Mouse (Mus musculus): ENCODE results near the gene Sms. TPM values are rescaled to one million over a fixed set of nuclear protein-coding genes. Genes with fewer than 3 reads are reported as not detected.

Gene Sms
- polyA plus RNA-seq (2015; fragmentation: Nextera tagmentation; extraction: Ambion mirVana): 17.9 and 18.3 TPM in 2 replicates

DNA sequence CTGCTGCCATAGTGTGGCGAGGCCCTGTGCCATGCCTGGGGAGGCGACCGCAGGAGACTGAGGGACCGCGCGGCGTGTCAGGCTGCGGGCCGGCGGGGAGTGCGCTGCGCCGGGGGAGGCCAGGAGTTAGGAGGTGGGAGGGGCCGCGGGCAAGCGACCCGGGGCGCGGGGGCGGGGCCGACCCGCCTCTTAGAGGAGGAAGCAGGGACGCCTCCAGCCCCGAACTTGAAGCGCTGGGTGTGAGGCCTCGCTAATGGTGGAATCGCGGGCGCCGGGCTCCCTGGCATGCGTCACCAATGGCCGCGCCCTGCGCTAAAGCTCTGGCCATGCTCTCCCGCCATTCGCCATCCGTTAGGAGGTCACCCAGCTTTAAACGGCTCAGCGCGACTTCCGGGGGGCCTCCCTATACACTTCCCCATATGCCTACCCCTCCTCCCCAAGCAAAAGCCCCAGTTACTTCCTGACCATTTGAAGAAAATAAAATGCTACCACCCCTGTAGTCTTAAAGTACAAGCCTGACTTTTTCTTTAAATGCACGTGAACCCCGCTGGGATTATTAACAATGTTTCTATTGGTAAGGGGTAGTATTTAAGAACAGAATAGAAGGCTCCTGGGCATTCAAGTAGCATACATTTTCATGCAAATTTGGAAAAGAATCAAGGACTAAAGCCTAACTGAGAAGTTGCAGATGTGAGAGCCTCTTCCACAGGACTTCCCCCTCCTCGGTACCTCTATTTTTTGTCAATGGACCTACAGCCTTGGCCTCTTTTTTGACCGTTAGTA, at the start of gene Sms:
Sms (minus strand) TSS at position 344 of the 783 bp plus-strand sequence.
- DNase-seq (peak; percentile 77), ATAC-seq (peak; percentile 82)
- TF ChIP-seq EP300 (IDR thresholded peaks at IDR 0.05; ENCODE audit: low read depth) (no peak), CTCF (IDR thresholded peaks at IDR 0.05; ENCODE audit: low read depth) (no peak)
- 10% methylated on average over 26 of the region's 45 CpGs for WGBS (ENCODE audit: insufficient replicate concordance)
- H3K4me3 ChIP-seq (ENCODE audit: low read depth, low read length): peak within 1 kb of the TSS; percentile 61
- H3K27me3 ChIP-seq (ENCODE audit: insufficient read depth, low read length): no peaks in the 10 kb centered on the region
- peak within 1 kb of the TSS; percentile 81 for H3K4me2 ChIP-seq (ENCODE audit: low read depth, low read length)
- H3K9me3 ChIP-seq (ENCODE audit: low read length): no peaks in the 10 kb centered on the region
- H3K36me3 ChIP-seq (replicated peaks; ENCODE audit: insufficient read depth, low read length): no peaks in the 10 kb centered on the region
- peak within 1 kb of the TSS; percentile 48; the same call in 1 of the 2 replicates for H3K27ac ChIP-seq (ENCODE audit: low read depth)
- no peaks in the 10 kb centered on the region for H3K4me1 ChIP-seq (ENCODE audit: insufficient read depth)
- peak within 1 kb of the TSS; percentile 67 for H3K9ac ChIP-seq (replicated peaks)

DNA sequence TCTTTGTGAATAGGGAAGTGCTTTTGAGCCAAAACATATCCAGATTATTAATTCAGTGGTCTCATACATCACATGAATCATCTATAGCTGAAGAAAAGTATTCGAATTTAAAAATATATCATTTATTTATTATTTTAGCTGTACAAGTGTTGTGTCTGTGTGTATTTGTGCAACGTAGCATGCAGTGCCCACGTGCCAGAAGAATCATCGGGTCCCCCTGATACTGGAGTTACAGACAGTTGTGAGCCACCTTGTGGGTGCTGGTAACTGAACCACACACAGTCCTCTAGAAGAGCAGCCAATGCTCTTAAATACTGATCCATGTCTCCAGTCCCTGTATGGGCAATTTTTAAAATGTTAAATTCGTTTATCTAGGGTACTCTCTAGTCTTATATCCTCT, 14.3 kb upstream of the Sms start:
- Histone ChIP-seq H3K4me3 (ENCODE audit: low read depth, low read length) (no peak overlapping the region), H3K27ac (ENCODE audit: low read depth) (no peak overlapping the region), H3K27me3 (ENCODE audit: insufficient read depth, low read length) (no peaks in the 10 kb centered on the region), H3K9ac (replicated peaks) (no peak overlapping the region), H3K36me3 (replicated peaks; ENCODE audit: insufficient read depth, low read length) (no peaks in the 10 kb centered on the region), H3K4me1 (ENCODE audit: insufficient read depth) (no peaks in the 10 kb centered on the region), H3K9me3 (ENCODE audit: low read length) (no peaks in the 10 kb centered on the region), H3K4me2 (ENCODE audit: low read depth, low read length) (no peak overlapping the region)
- no peak for TF ChIP-seq EP300 (IDR thresholded peaks at IDR 0.05; ENCODE audit: low read depth)
- TF ChIP-seq CTCF (IDR thresholded peaks at IDR 0.05; ENCODE audit: low read depth): no peak
- DNase-seq (no peak), ATAC-seq (no peak)
- WGBS (ENCODE audit: insufficient replicate concordance): 55% methylated on average over 5 of the region's 5 CpGs

DNA sequence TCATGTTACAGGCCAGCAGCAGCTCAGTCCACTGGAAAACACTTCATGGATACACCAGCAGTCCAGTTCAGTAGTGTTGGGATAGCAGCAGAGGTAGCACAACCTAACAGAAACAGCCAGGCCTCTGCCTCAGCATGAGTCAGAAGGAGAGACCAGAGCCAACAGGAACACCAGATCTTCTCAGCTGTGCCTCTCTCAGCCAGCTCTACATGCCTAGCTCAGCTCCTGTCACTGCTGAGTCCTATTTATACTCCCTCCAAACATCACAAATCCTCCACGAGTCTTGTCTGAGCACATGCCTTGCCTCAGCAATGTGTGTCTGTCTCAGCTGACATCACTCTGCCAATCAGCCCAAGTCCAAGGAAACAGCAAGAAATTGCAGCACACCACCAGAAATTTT, 12.4 kb upstream of the Sms start:
- no peak for TF ChIP-seq CTCF (IDR thresholded peaks at IDR 0.05; ENCODE audit: low read depth)
- TF ChIP-seq EP300 (IDR thresholded peaks at IDR 0.05; ENCODE audit: low read depth): no peak
- 93% methylated on average over 1 of the region's 1 CpGs for WGBS (ENCODE audit: insufficient replicate concordance)

DNA sequence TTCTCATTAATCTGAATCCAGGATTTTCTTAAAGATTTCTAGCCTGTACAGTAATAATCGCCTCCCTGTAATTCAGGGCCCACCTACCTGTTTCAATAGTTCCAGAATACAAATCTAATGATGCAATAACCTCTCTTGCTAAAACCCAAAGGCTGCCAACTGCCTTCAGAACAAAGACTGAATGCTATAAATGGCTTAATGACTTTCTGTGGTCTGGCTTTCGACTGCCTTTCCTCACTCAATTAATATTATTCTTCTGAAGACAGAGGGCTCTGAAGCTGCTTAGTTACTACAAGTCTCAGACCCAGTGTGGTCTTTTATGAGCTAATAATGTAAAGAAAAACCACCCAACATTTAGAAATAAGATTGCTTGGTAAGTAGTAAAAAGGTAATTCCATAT, 9.8 kb upstream of the Sms start:
- Histone ChIP-seq H3K27me3 (ENCODE audit: insufficient read depth, low read length) (no peaks in the 10 kb centered on the region), H3K4me3 (ENCODE audit: low read depth, low read length) (no peak overlapping the region), H3K9me3 (ENCODE audit: low read length) (no peaks in the 10 kb centered on the region), H3K4me1 (ENCODE audit: insufficient read depth) (no peaks in the 10 kb centered on the region), H3K9ac (replicated peaks) (no peak overlapping the region), H3K4me2 (ENCODE audit: low read depth, low read length) (no peak overlapping the region), H3K27ac (ENCODE audit: low read depth) (no peak overlapping the region), H3K36me3 (replicated peaks; ENCODE audit: insufficient read depth, low read length) (no peaks in the 10 kb centered on the region)
- TF ChIP-seq EP300 (IDR thresholded peaks at IDR 0.05; ENCODE audit: low read depth) (no peak), CTCF (IDR thresholded peaks at IDR 0.05; ENCODE audit: low read depth) (no peak)
- ATAC-seq (no peak), DNase-seq (no peak)
- 57% methylated on average over 2 of the region's 2 CpGs for WGBS (ENCODE audit: insufficient replicate concordance)

More for the DNA sequence above, 12.4 kb upstream of the Sms start:
- H3K4me3 ChIP-seq (ENCODE audit: low read depth, low read length): no peak overlapping the region
- no peak overlapping the region for H3K4me2 ChIP-seq (ENCODE audit: low read depth, low read length)
- H3K9me3 ChIP-seq (ENCODE audit: low read length): no peaks in the 10 kb centered on the region
- H3K27ac ChIP-seq (ENCODE audit: low read depth): no peak overlapping the region
- no peak overlapping the region for H3K9ac ChIP-seq (replicated peaks)
- ATAC-seq (no peak), DNase-seq (no peak)
- H3K27me3 ChIP-seq (ENCODE audit: insufficient read depth, low read length): no peaks in the 10 kb centered on the region
- H3K36me3 ChIP-seq (replicated peaks; ENCODE audit: insufficient read depth, low read length): no peaks in the 10 kb centered on the region
- H3K4me1 ChIP-seq (ENCODE audit: insufficient read depth): no peaks in the 10 kb centered on the region

DNA sequence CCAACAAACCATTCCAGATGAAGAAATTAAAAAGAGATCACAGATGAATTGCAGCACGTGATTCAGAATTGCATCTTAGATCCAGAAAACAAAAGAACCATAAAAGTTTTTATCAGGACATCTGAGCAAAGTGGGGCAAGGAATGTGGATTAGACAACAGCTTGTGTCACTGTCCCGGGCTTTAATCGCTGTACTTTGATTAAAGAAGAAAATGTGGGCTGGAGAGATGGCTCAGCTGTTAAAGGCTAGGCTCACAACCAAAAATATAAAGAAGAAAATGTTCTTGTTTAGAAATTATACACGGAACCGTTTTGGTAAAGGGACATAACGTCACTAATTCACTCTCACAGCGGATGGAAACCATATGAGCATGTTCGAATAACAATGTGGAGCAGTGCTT, 7.9 kb upstream of the Sms start:
- Histone ChIP-seq H3K36me3 (replicated peaks; ENCODE audit: insufficient read depth, low read length) (no peaks in the 10 kb centered on the region), H3K27me3 (ENCODE audit: insufficient read depth, low read length) (no peaks in the 10 kb centered on the region), H3K9ac (replicated peaks) (no peak overlapping the region), H3K9me3 (ENCODE audit: low read length) (no peaks in the 10 kb centered on the region), H3K4me3 (ENCODE audit: low read depth, low read length) (no peak overlapping the region), H3K4me1 (ENCODE audit: insufficient read depth) (no peaks in the 10 kb centered on the region), H3K27ac (ENCODE audit: low read depth) (no peak overlapping the region), H3K4me2 (ENCODE audit: low read depth, low read length) (no peak overlapping the region)
- ATAC-seq (no peak), DNase-seq (no peak)
- TF ChIP-seq EP300 (IDR thresholded peaks at IDR 0.05; ENCODE audit: low read depth): no peak
- no peak for TF ChIP-seq CTCF (IDR thresholded peaks at IDR 0.05; ENCODE audit: low read depth)
- 71% methylated on average over 8 of the region's 8 CpGs for WGBS (ENCODE audit: insufficient replicate concordance)

DNA sequence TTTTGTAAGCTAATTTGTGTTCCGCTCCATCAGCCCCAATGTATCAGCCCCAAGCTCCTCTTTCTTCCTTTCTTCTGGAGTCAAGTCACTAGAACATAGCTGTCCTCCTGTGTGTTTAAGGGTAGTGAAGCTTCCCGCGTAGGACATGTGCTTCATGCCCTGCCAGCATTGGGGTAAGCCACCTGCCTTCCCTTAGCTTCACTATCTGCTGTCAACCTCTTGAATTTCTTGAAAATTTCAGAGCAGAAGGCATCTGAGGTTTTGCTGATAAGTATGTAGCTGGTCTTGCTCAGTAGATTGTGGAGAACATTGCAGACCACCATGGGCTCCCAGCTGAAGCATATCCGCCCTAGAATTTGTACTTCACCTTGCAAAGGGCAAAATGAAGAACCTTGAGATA, 1.1 kb upstream of the Sms start:
- Histone ChIP-seq H3K9ac (replicated peaks) (no peak overlapping the region), H3K27me3 (ENCODE audit: insufficient read depth, low read length) (no peaks in the 10 kb centered on the region), H3K4me3 (ENCODE audit: low read depth, low read length) (no peak overlapping the region), H3K9me3 (ENCODE audit: low read length) (no peaks in the 10 kb centered on the region), H3K27ac (ENCODE audit: low read depth) (no peak overlapping the region), H3K4me1 (ENCODE audit: insufficient read depth) (no peaks in the 10 kb centered on the region), H3K36me3 (replicated peaks; ENCODE audit: insufficient read depth, low read length) (no peaks in the 10 kb centered on the region), H3K4me2 (ENCODE audit: low read depth, low read length) (no peak overlapping the region)
- WGBS (ENCODE audit: insufficient replicate concordance): 76% methylated on average over 4 of the region's 4 CpGs
- no peak for TF ChIP-seq CTCF (IDR thresholded peaks at IDR 0.05; ENCODE audit: low read depth)
- no peak for TF ChIP-seq EP300 (IDR thresholded peaks at IDR 0.05; ENCODE audit: low read depth)
- DNase-seq (no peak), ATAC-seq (no peak)
